ENCODE assay signal across 8 mouse cellular contexts in genomic region chr10:70135680-70136079, GRCm38 (mm10).
DNase-seq lines count a peak whose midpoint lies in the region.

No protein-coding gene starts in this region.

- peak; percentile 53 for DNase-seq in embryo, embryonic 10.5 days (ENCODE audit: low spot score)
- no peak for DNase-seq in embryo, embryonic 9.5 days (ENCODE audit: extremely low spot score)
- peak; percentile 28 for DNase-seq in right cerebral cortex, postnatal 14 days
- no peak for DNase-seq in right cerebral cortex, adult 18-20 months
- DNase-seq in kidney, postnatal 10 days: peak; percentile 47
- DNase-seq in testis, postnatal 10 days (ENCODE audit: low spot score): peak; percentile 54
- no peak for DNase-seq in ovary, postnatal 14 days (ENCODE audit: low spot score)
- no peak for DNase-seq in cerebellum, adult 18-20 months

Comparison
In these comparisons a context has a peak if more than half of its experiments do, and no peak if none do; other contexts are left out.
1. DNase-seq: peak in embryo, embryonic 10.5 days (single experiment), right cerebral cortex, postnatal 14 days (single experiment), kidney, postnatal 10 days (single experiment) and testis, postnatal 10 days (single experiment); none in embryo, embryonic 9.5 days (single experiment), right cerebral cortex, adult 18-20 months (single experiment), ovary, postnatal 14 days (single experiment) and cerebellum, adult 18-20 months (0 of 2).